Mouse (Mus musculus) C2C12 (cell line): Measurements from ENCODE around the gene Gse1.

Source experiments
- CEBPB ChIP-seq: IDR thresholded peaks from one replicate; pipeline ENCODE4 v1.6.1; 2011; ENCODE audit warnings: low read depth, mild to moderate bottlenecking, control low read depth, moderate library complexity
- CTCF ChIP-seq: IDR thresholded peaks from one replicate; pipeline ENCODE4 v1.5.1; 2011; ENCODE audit not compliant: control insufficient read depth, insufficient read depth, insufficient read length
- MAX ChIP-seq: IDR thresholded peaks from one replicate; pipeline ENCODE4 v1.6.1; 2011; ENCODE audit warnings: mild to moderate bottlenecking, control low read depth
- MYOD1 ChIP-seq: IDR thresholded peaks from one replicate; pipeline ENCODE4 v1.6.1; 2011; ENCODE audit warnings: low read depth; ENCODE audit not compliant: control insufficient read depth, insufficient read length
- MYOG ChIP-seq: IDR thresholded peaks from one replicate; pipeline ENCODE4 v1.6.1; 2011; ENCODE audit not compliant: control insufficient read depth, insufficient read length; ENCODE audit errors: extremely low read depth
- USF1 ChIP-seq: IDR thresholded peaks from one replicate; pipeline ENCODE4 v1.6.1; 2011; ENCODE audit warnings: low read depth, mild to moderate bottlenecking, control low read depth, moderate library complexity

- TF ChIP-seq USF1 (no peak), CTCF (no peak), MYOD1 (no peak), MAX (no peak), CEBPB (no peak), MYOG (no peak)
Observed at GRCm38 (mm10) chr8:120422236-120422635, 194.0 kb downstream of the Gse1 start.
